ENCODE assay signal across 14 mouse cellular contexts in the genomic region with DNA sequence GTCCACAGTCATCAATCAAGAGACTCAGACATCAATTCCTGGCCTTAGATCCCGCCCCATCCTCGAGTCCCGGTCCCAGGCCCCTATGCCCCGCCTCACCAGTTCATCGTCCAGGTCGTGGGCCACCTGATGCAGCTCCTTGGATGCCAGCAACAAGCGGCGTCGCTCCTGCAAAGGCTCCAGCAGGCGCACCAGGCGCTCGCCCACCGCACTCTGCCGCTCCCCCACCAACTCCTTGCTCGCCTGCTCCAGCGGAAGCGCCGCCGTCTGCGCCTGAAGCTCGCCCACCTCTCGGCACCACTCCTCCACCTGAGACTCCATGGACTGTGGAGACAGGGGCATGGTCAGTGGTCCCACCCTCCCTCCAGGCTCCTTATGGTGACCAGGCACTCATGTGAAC. TPM values are rescaled to one million over a fixed set of nuclear protein-coding genes. Genes with fewer than 3 reads are reported as not detected.
DNase-seq lines count a peak whose midpoint lies in the region; ATAC-seq and TF ChIP-seq lines count a peak whose summit lies in the region.
"Had no signal": no experiment of that assay in that cellular context is flagged by ENCODE, and none has a peak within 500 bp of the region (broad histone marks: within the 10 kb centered on the region; RNA-seq: fewer than 3 reads in every experiment).

No protein-coding gene starts in this region.

- no peaks in the 10 kb centered on the region for H3K4me1 ChIP-seq in ES-Bruce4 (ENCODE audit: control insufficient read depth, insufficient read depth, low read length)
- H3K4me1 ChIP-seq in embryonic facial prominence, embryonic 10.5 days, result peaks cover 14% of the 10 kb centered on the region
- H3K4me1 ChIP-seq in limb, embryonic 11.5 days (ENCODE audit: control insufficient read depth, insufficient read depth, low read length), result no peaks in the 10 kb centered on the region
- peaks cover 10% of the 10 kb centered on the region; the same call in 1 of the 2 replicates for H3K4me1 ChIP-seq in intestine, embryonic 15.5 days (replicated peaks)

- no peaks in the 10 kb centered on the region for H3K36me3 ChIP-seq in ES-Bruce4 (ENCODE audit: control insufficient read depth, insufficient read depth, low read length, poor library complexity, severe bottlenecking)
- no peaks in the 10 kb centered on the region for H3K36me3 ChIP-seq in embryonic facial prominence, embryonic 10.5 days (replicated peaks)
- H3K36me3 ChIP-seq in limb, embryonic 11.5 days (ENCODE audit: control insufficient read depth, insufficient read depth, low read length), result no peaks in the 10 kb centered on the region
- no peaks in the 10 kb centered on the region for H3K36me3 ChIP-seq in intestine, embryonic 15.5 days
- H3K36me3 ChIP-seq: heart, embryonic 15.5 days had no signal

- H3K9me3 ChIP-seq in ES-Bruce4 (replicated peaks; ENCODE audit: control insufficient read depth, insufficient read depth, low read length, poor library complexity, severe bottlenecking), result no peaks in the 10 kb centered on the region; the same call in 1 of the 2 replicates
- peaks cover 8% of the 10 kb centered on the region; the same call in 1 of the 2 replicates for H3K9me3 ChIP-seq in embryonic facial prominence, embryonic 10.5 days
- H3K9me3 ChIP-seq in limb, embryonic 11.5 days (ENCODE audit: control insufficient read depth, low read length), result peaks cover under 1% of the 10 kb centered on the region; the same call in 1 of the 2 replicates
- H3K9me3 ChIP-seq in intestine, embryonic 15.5 days, result no peaks in the 10 kb centered on the region
- H3K9me3 ChIP-seq: heart, embryonic 15.5 days had no signal

- DNase-seq in layer of hippocampus, adult 2 months (ENCODE audit: low spot score in 2 of 2), result peak; percentile 65
- no peak for DNase-seq in layer of hippocampus, adult 9-10 months (ENCODE audit: low spot score)
- peak; percentile 23 for DNase-seq in embryonic facial prominence, embryonic 10.5 days (ENCODE audit: low spot score)
- DNase-seq in limb, embryonic 11.5 days (ENCODE audit: low spot score), result no peak
- DNase-seq in c-Kit-positive CD71-positive TER-119-positive erythroid progenitor cells, embryonic 14.5 days (ENCODE audit: low spot score), result no peak
- DNase-seq: adrenal gland, postnatal 14 days; cerebellum, adult 9-11 months; liver, postnatal 0 days had no signal

- no peak for TF ChIP-seq EP300 in ES-Bruce4 (IDR thresholded peaks at IDR 0.05; ENCODE audit: insufficient read depth, low read depth, low read length)

- peak overlapping the region; percentile 32; the same call in 1 of the 2 replicates for H3K27ac ChIP-seq in layer of hippocampus, adult 2 months
- H3K27ac ChIP-seq in ES-Bruce4 (ENCODE audit: insufficient read depth, low read length), result no peak overlapping the region
- H3K27ac ChIP-seq in embryonic facial prominence, embryonic 10.5 days (replicated peaks), result no peak overlapping the region
- H3K27ac ChIP-seq in limb, embryonic 11.5 days (replicated peaks; ENCODE audit: low read depth, low read length), result no peak overlapping the region
- H3K27ac ChIP-seq in intestine, embryonic 15.5 days, result no peak overlapping the region
- H3K27ac ChIP-seq: heart, embryonic 15.5 days had no signal

- H3K4me2 ChIP-seq in limb, embryonic 11.5 days (ENCODE audit: low read depth, severe bottlenecking), result peak overlapping the region; percentile 1; the same call in 1 of the 2 replicates
- no peak overlapping the region for H3K4me2 ChIP-seq in intestine, embryonic 15.5 days (replicated peaks)
- H3K4me2 ChIP-seq: heart, embryonic 15.5 days had no signal

- no peak for ATAC-seq in limb, embryonic 11.5 days (ENCODE audit: insufficient number of reproducible peaks, low FRiP score, low TSS enrichment, low read depth)
- ATAC-seq in intestine, embryonic 15.5 days, result no peak
- ATAC-seq: liver, postnatal 0 days had no signal

- TF ChIP-seq POLR2A in ES-Bruce4 (IDR thresholded peaks at IDR 0.05; ENCODE audit: insufficient read depth, low read length), result no peak

- 3% methylated on average over 22 of the region's 22 CpGs for WGBS in embryonic facial prominence, embryonic 10.5 days
- 1% methylated on average over 22 of the region's 22 CpGs for WGBS in limb, embryonic 11.5 days
- WGBS in intestine, embryonic 15.5 days, result 1% methylated on average over 22 of the region's 22 CpGs

- H3K27me3 ChIP-seq in ES-Bruce4 (ENCODE audit: control insufficient read depth, insufficient read depth, low read length, poor library complexity, severe bottlenecking), result no peaks in the 10 kb centered on the region
- peaks cover 92% of the 10 kb centered on the region for H3K27me3 ChIP-seq in embryonic facial prominence, embryonic 10.5 days (replicated peaks; ENCODE audit: low read depth, poor library complexity, severe bottlenecking)
- H3K27me3 ChIP-seq in limb, embryonic 11.5 days (ENCODE audit: control insufficient read depth, insufficient read depth, low read length), result peaks cover 59% of the 10 kb centered on the region
- peaks cover 67% of the 10 kb centered on the region for H3K27me3 ChIP-seq in intestine, embryonic 15.5 days (replicated peaks)

- no peak overlapping the region for H3K4me3 ChIP-seq in layer of hippocampus, adult 2 months
- peak overlapping the region; percentile 25 for H3K4me3 ChIP-seq in ES-Bruce4 (ENCODE audit: low read depth, low read length)
- peak overlapping the region; percentile 36; the same call in 1 of the 2 replicates for H3K4me3 ChIP-seq in embryonic facial prominence, embryonic 10.5 days
- H3K4me3 ChIP-seq in limb, embryonic 11.5 days (ENCODE audit: low read depth, low read length), result no peak overlapping the region
- no peak overlapping the region for H3K4me3 ChIP-seq in intestine, embryonic 15.5 days (replicated peaks)
- H3K4me3 ChIP-seq: heart, embryonic 15.5 days had no signal

- no peak for TF ChIP-seq CTCF in layer of hippocampus, adult 2 months (conservative IDR thresholded peaks at IDR 0.05)
- no peak for TF ChIP-seq CTCF in ES-Bruce4 (IDR thresholded peaks at IDR 0.05; ENCODE audit: low read depth, low read length)

- H3K9ac ChIP-seq in ES-Bruce4 (ENCODE audit: low read depth, poor library complexity, severe bottlenecking), result peak overlapping the region; percentile 5; the same call in 1 of the 2 replicates
- H3K9ac ChIP-seq in limb, embryonic 11.5 days (ENCODE audit: low read length), result no peak overlapping the region
- no peak overlapping the region for H3K9ac ChIP-seq in intestine, embryonic 15.5 days
- H3K9ac ChIP-seq: heart, embryonic 15.5 days; liver, postnatal 0 days had no signal

RNA-seq across cellular contexts. Expression of gene Gm20479, which starts 18.1 kb away (rescaled TPM):
- not detected for total RNA-seq in layer of hippocampus, adult 2 months (2021)
- polyA plus RNA-seq in ES-Bruce4 (2011; ENCODE audit: insufficient read depth, insufficient read length, low read depth, missing spikeins), result 15.8 and 17.1 TPM in 2 replicates
- not detected in 2 replicates for polyA plus RNA-seq in embryonic facial prominence, embryonic 10.5 days (2016; fragmentation: Nextera tagmentation; extraction: Ambion mirVana)
- 0.52 TPM in 1 of 2 replicates, not detected in the other for polyA plus RNA-seq in limb, embryonic 11.5 days (2014; fragmentation: Nextera tagmentation; extraction: Ambion mirVana)
- 1.8 TPM in 1 of 2 replicates, not detected in the other for polyA plus RNA-seq in intestine, embryonic 15.5 days (2015; fragmentation: Nextera tagmentation; extraction: Ambion mirVana)
- total RNA-seq: layer of hippocampus, postnatal 10 days; MEL; monocyte, adult 5-6 weeks had no signal
- polyA plus RNA-seq: heart, embryonic 15.5 days; liver, postnatal 0 days had no signal

RNA-seq across cellular contexts. Expression of gene Shkbp1, which starts 19.5 kb away (rescaled TPM):
- 10 to 100 TPM; 29.4 to 42.9 TPM for total RNA-seq in layer of hippocampus, adult 2 months (2021)
- polyA plus RNA-seq in ES-Bruce4 (2011; ENCODE audit: insufficient read depth, insufficient read length, low read depth, missing spikeins), result 43.6 and 44.5 TPM in 2 replicates
- polyA plus RNA-seq in embryonic facial prominence, embryonic 10.5 days (2016; fragmentation: Nextera tagmentation; extraction: Ambion mirVana), result 73.2 and 80.3 TPM in 2 replicates
- polyA plus RNA-seq in limb, embryonic 11.5 days (2014; fragmentation: Nextera tagmentation; extraction: Ambion mirVana), result 46.5 and 50.9 TPM in 2 replicates
- polyA plus RNA-seq in intestine, embryonic 15.5 days (2015; fragmentation: Nextera tagmentation; extraction: Ambion mirVana), result 35.0 and 35.5 TPM in 2 replicates

RNA-seq across cellular contexts. Expression of gene Ltbp4, which starts 37.8 kb away (rescaled TPM):
- total RNA-seq in layer of hippocampus, adult 2 months (2021), result 10 to 100 TPM; 54.5 to 54.8 TPM
- polyA plus RNA-seq in ES-Bruce4 (2011; ENCODE audit: insufficient read depth, insufficient read length, low read depth, missing spikeins), result 66.8 and 72.5 TPM in 2 replicates
- polyA plus RNA-seq in embryonic facial prominence, embryonic 10.5 days (2016; fragmentation: Nextera tagmentation; extraction: Ambion mirVana), result 7.1 and 8.8 TPM in 2 replicates
- polyA plus RNA-seq in limb, embryonic 11.5 days (2014; fragmentation: Nextera tagmentation; extraction: Ambion mirVana), result 10.8 and 14.0 TPM in 2 replicates
- polyA plus RNA-seq in intestine, embryonic 15.5 days (2015; fragmentation: Nextera tagmentation; extraction: Ambion mirVana), result 75.9 and 92.8 TPM in 2 replicates
- total RNA-seq: monocyte, adult 5-6 weeks had no signal

Comparison
In these comparisons a context has a peak if more than half of its experiments do, and no peak if none do; other contexts are left out.
1. DNase-seq: peak in layer of hippocampus, adult 2 months (2 of 2) and embryonic facial prominence, embryonic 10.5 days (single experiment); none in layer of hippocampus, adult 9-10 months (single experiment), limb, embryonic 11.5 days (single experiment) and c-Kit-positive CD71-positive TER-119-positive erythroid progenitor cells, embryonic 14.5 days (single experiment).
2. H3K4me3 ChIP-seq: peak in ES-Bruce4 (single experiment) and embryonic facial prominence, embryonic 10.5 days (single experiment); none in layer of hippocampus, adult 2 months (single experiment), limb, embryonic 11.5 days (single experiment) and intestine, embryonic 15.5 days (single experiment).